Mouse (Mus musculus): ENCODE data around the gene Tmem212.
"Not testable (repeated sequence)": the region's sequence is repeated elsewhere in the genome, so short reads cannot be mapped to it uniquely, and the experiment has no call there.

The Tmem212 gene

GRCm38 (mm10) chr3:27896318-27896892 lies at the start of gene Tmem212:
TSS of gene Tmem212 (minus strand) at chr3:27896368.
- H3K27me3 ChIP-seq (ENCODE audit: control insufficient read depth, insufficient read depth, low read length, poor library complexity, severe bottlenecking) = no peaks in the 10 kb centered on the region
- no peak for DNase-seq (ENCODE audit: low read depth, low spot score)
- no peaks in the 10 kb centered on the region for H3K36me3 ChIP-seq (ENCODE audit: control insufficient read depth, insufficient read depth, low read length, poor library complexity, severe bottlenecking)

GRCm38 (mm10) chr3:27945397-27945796 lies 49.2 kb upstream of the Tmem212 start:
- not testable (repeated sequence) for H3K27me3 ChIP-seq (ENCODE audit: control insufficient read depth, insufficient read depth, low read length, poor library complexity, severe bottlenecking); DNase-seq (ENCODE audit: low read depth, low spot score); H3K36me3 ChIP-seq (ENCODE audit: control insufficient read depth, insufficient read depth, low read length, poor library complexity, severe bottlenecking)

GRCm38 (mm10) chr3:27942991-27943390 lies 46.8 kb upstream of the Tmem212 start:
- Histone ChIP-seq H3K27me3 (ENCODE audit: control insufficient read depth, insufficient read depth, low read length, poor library complexity, severe bottlenecking) (no peaks in the 10 kb centered on the region), H3K36me3 (ENCODE audit: control insufficient read depth, insufficient read depth, low read length, poor library complexity, severe bottlenecking) (no peaks in the 10 kb centered on the region)
- DNase-seq (ENCODE audit: low read depth, low spot score) = no peak

- DNase-seq (ENCODE audit: low read depth, low spot score) = no peak
- Histone ChIP-seq H3K36me3 (ENCODE audit: control insufficient read depth, insufficient read depth, low read length, poor library complexity, severe bottlenecking) (no peaks in the 10 kb centered on the region), H3K27me3 (ENCODE audit: control insufficient read depth, insufficient read depth, low read length, poor library complexity, severe bottlenecking) (no peaks in the 10 kb centered on the region)
Observed at GRCm38 (mm10) chr3:27941634-27942033, 45.5 kb upstream of the Tmem212 start.

- DNase-seq (ENCODE audit: low read depth, low spot score) = no peak
- Histone ChIP-seq H3K27me3 (ENCODE audit: control insufficient read depth, insufficient read depth, low read length, poor library complexity, severe bottlenecking) (no peaks in the 10 kb centered on the region), H3K36me3 (ENCODE audit: control insufficient read depth, insufficient read depth, low read length, poor library complexity, severe bottlenecking) (no peaks in the 10 kb centered on the region)
Observed at GRCm38 (mm10) chr3:27938381-27939323, 42.5 kb upstream of the Tmem212 start, which contains the start of gene Pld1. TSS of gene Pld1 (plus strand) at chr3:27938695.

GRCm38 (mm10) chr3:27937144-27938110 lies 41.3 kb upstream of the Tmem212 start:
- no peaks in the 10 kb centered on the region for H3K36me3 ChIP-seq (ENCODE audit: control insufficient read depth, insufficient read depth, low read length, poor library complexity, severe bottlenecking)
- no peak for DNase-seq (ENCODE audit: low read depth, low spot score)
- no peaks in the 10 kb centered on the region for H3K27me3 ChIP-seq (ENCODE audit: control insufficient read depth, insufficient read depth, low read length, poor library complexity, severe bottlenecking)

GRCm38 (mm10) chr3:27936731-27937130 lies 40.6 kb upstream of the Tmem212 start:
- no peak for DNase-seq (ENCODE audit: low read depth, low spot score)
- H3K36me3 ChIP-seq (ENCODE audit: control insufficient read depth, insufficient read depth, low read length, poor library complexity, severe bottlenecking) = no peaks in the 10 kb centered on the region
- H3K27me3 ChIP-seq (ENCODE audit: control insufficient read depth, insufficient read depth, low read length, poor library complexity, severe bottlenecking) = no peaks in the 10 kb centered on the region

GRCm38 (mm10) chr3:27935644-27936043 lies 39.5 kb upstream of the Tmem212 start:
- Histone ChIP-seq H3K27me3 (ENCODE audit: control insufficient read depth, insufficient read depth, low read length, poor library complexity, severe bottlenecking) (no peaks in the 10 kb centered on the region), H3K36me3 (ENCODE audit: control insufficient read depth, insufficient read depth, low read length, poor library complexity, severe bottlenecking) (no peaks in the 10 kb centered on the region)
- no peak for DNase-seq (ENCODE audit: low read depth, low spot score)

GRCm38 (mm10) chr3:27932391-27932790 lies 36.2 kb upstream of the Tmem212 start:
- no peaks in the 10 kb centered on the region for H3K27me3 ChIP-seq (ENCODE audit: control insufficient read depth, insufficient read depth, low read length, poor library complexity, severe bottlenecking)
- no peak for DNase-seq (ENCODE audit: low read depth, low spot score)

GRCm38 (mm10) chr3:27929219-27929618 lies 33.1 kb upstream of the Tmem212 start:
- Histone ChIP-seq H3K36me3 (ENCODE audit: control insufficient read depth, insufficient read depth, low read length, poor library complexity, severe bottlenecking) (no peaks in the 10 kb centered on the region), H3K27me3 (ENCODE audit: control insufficient read depth, insufficient read depth, low read length, poor library complexity, severe bottlenecking) (no peaks in the 10 kb centered on the region)
- DNase-seq (ENCODE audit: low read depth, low spot score) = no peak

More at GRCm38 (mm10) chr3:27932391-27932790, 36.2 kb upstream of the Tmem212 start:
- H3K36me3 ChIP-seq (ENCODE audit: control insufficient read depth, insufficient read depth, low read length, poor library complexity, severe bottlenecking) = no peaks in the 10 kb centered on the region

- Histone ChIP-seq H3K27me3 (ENCODE audit: control insufficient read depth, insufficient read depth, low read length, poor library complexity, severe bottlenecking) (no peaks in the 10 kb centered on the region), H3K36me3 (ENCODE audit: control insufficient read depth, insufficient read depth, low read length, poor library complexity, severe bottlenecking) (no peaks in the 10 kb centered on the region)
- no peak for DNase-seq (ENCODE audit: low read depth, low spot score)
Observed at GRCm38 (mm10) chr3:27924037-27924436, 27.9 kb upstream of the Tmem212 start.

GRCm38 (mm10) chr3:27921268-27922020 lies 25.3 kb upstream of the Tmem212 start:
- no peaks in the 10 kb centered on the region for H3K36me3 ChIP-seq (ENCODE audit: control insufficient read depth, insufficient read depth, low read length, poor library complexity, severe bottlenecking)
- no peaks in the 10 kb centered on the region for H3K27me3 ChIP-seq (ENCODE audit: control insufficient read depth, insufficient read depth, low read length, poor library complexity, severe bottlenecking)
- no peak for DNase-seq (ENCODE audit: low read depth, low spot score)

- no peak for DNase-seq (ENCODE audit: low read depth, low spot score)
- Histone ChIP-seq H3K36me3 (ENCODE audit: control insufficient read depth, insufficient read depth, low read length, poor library complexity, severe bottlenecking) (no peaks in the 10 kb centered on the region), H3K27me3 (ENCODE audit: control insufficient read depth, insufficient read depth, low read length, poor library complexity, severe bottlenecking) (no peaks in the 10 kb centered on the region)
Observed at GRCm38 (mm10) chr3:27918656-27919436, 22.7 kb upstream of the Tmem212 start.

Data from splenic B cell, adult 2 months (primary cell).